Mouse (Mus musculus): Measurements from ENCODE around the gene Cdk6.

- TF ChIP-seq CTCF (IDR thresholded peaks at IDR 0.05; ENCODE audit: extremely low read depth, insufficient read depth, insufficient read length, insufficient replicate concordance), result no peak
- no peak for TF ChIP-seq POLR2A (IDR thresholded peaks at IDR 0.05; ENCODE audit: low read depth, low read length)
These were observed 149.1 kb downstream of the Cdk6 start for GRCm38 (mm10) chr5:3490358-3490757.

All from spleen, adult 2 months (tissue).